Mouse (Mus musculus): ENCODE data around the gene Slc25a5. TPM values are rescaled to one million over a fixed set of nuclear protein-coding genes. Genes with fewer than 3 reads are reported as not detected.

The Slc25a5 gene
- polyA plus RNA-seq (2015; fragmentation: Illumina TruSeq; extraction: RNeasy Lipid Tissue Mini Kit (QIAGEN cat#74804); ENCODE audit: insufficient read depth, low read depth, low replicate concordance): 71.0 TPM

GRCm38 (mm10) chrX:36795424-36796162 is at the start of gene Slc25a5:
Slc25a5 (plus strand) TSS chrX:36795651.

Other genes starting within 250 kb of the Slc25a5 start
- gene Pgrmc1, start 197.4 kb upstream of the Slc25a5 start, polyA plus RNA-seq (2015; fragmentation: Illumina TruSeq; extraction: RNeasy Lipid Tissue Mini Kit (QIAGEN cat#74804); ENCODE audit: insufficient read depth, low read depth, low replicate concordance): 28.4 TPM
- 1.1 TPM for gene Akap17b, start 150.3 kb upstream of the Slc25a5 start, polyA plus RNA-seq (2015; fragmentation: Illumina TruSeq; extraction: RNeasy Lipid Tissue Mini Kit (QIAGEN cat#74804); ENCODE audit: insufficient read depth, low read depth, low replicate concordance)
- not detected for gene Slc25a43, start 52.0 kb upstream of the Slc25a5 start, polyA plus RNA-seq (2015; fragmentation: Illumina TruSeq; extraction: RNeasy Lipid Tissue Mini Kit (QIAGEN cat#74804); ENCODE audit: insufficient read depth, low read depth, low replicate concordance)
- gene Ube2a, start 78.2 kb downstream of the Slc25a5 start, polyA plus RNA-seq (2015; fragmentation: Illumina TruSeq; extraction: RNeasy Lipid Tissue Mini Kit (QIAGEN cat#74804); ENCODE audit: insufficient read depth, low read depth, low replicate concordance): 14.7 TPM
- gene C330007P06Rik, start 78.5 kb downstream of the Slc25a5 start, polyA plus RNA-seq (2015; fragmentation: Illumina TruSeq; extraction: RNeasy Lipid Tissue Mini Kit (QIAGEN cat#74804); ENCODE audit: insufficient read depth, low read depth, low replicate concordance): 6.5 TPM
- gene Nkrf, start 107.2 kb downstream of the Slc25a5 start, polyA plus RNA-seq (2015; fragmentation: Illumina TruSeq; extraction: RNeasy Lipid Tissue Mini Kit (QIAGEN cat#74804); ENCODE audit: insufficient read depth, low read depth, low replicate concordance): 1.1 TPM
- gene Sept6, start 196.1 kb downstream of the Slc25a5 start, polyA plus RNA-seq (2015; fragmentation: Illumina TruSeq; extraction: RNeasy Lipid Tissue Mini Kit (QIAGEN cat#74804); ENCODE audit: insufficient read depth, low read depth, low replicate concordance): 2.0 TPM

Data from pancreas, adult 10 weeks (tissue).